Mouse (Mus musculus) heart, embryonic 13.5 days (tissue): ENCODE measurements around the gene Duox1. TPM values are rescaled to one million over a fixed set of nuclear protein-coding genes. Genes with fewer than 3 reads are reported as not detected.

Source experiments
- ATAC-seq: fragments of 200-750 bp; cut with Nextera tagmentation; 2 replicates; pipeline ENCODE4 v1.8.0; 2017; ENCODE audit warnings: moderate TSS enrichment; ENCODE audit not compliant: insufficient number of reproducible peaks, low FRiP score, low TSS enrichment; ENCODE audit errors: extremely low read depth
- H3K27ac ChIP-seq: fragments of 300-500 bp; sonication (generic); replicated peaks from 2 replicates; pipeline ENCODE4 v1.5.1; 2015; ENCODE audit warnings: moderate library complexity, mild to moderate bottlenecking, inconsistent platforms
- H3K27me3 ChIP-seq: fragments of 300-500 bp; sonication (generic); replicated peaks from 2 replicates; pipeline ENCODE4 v1.6.1; 2015; ENCODE audit warnings: mild to moderate bottlenecking, inconsistent platforms
- H3K36me3 ChIP-seq: fragments of 300-500 bp; sonication (generic); 2 replicates; pipeline ENCODE4 v1.6.1; 2015; ENCODE audit warnings: mild to moderate bottlenecking, inconsistent platforms
- H3K4me1 ChIP-seq: fragments of 300-500 bp; sonication (generic); 2 replicates; pipeline ENCODE4 v1.6.1; 2015; ENCODE audit warnings: inconsistent platforms
- H3K4me2 ChIP-seq: fragments of 300-500 bp; sonication (generic); 2 replicates; pipeline ENCODE4 v1.6.1; 2015; ENCODE audit warnings: inconsistent platforms, mild to moderate bottlenecking, moderate library complexity
- H3K4me3 ChIP-seq: fragments of 300-500 bp; sonication (generic); 2 replicates; pipeline ENCODE4 v1.5.1; 2015; ENCODE audit warnings: moderate library complexity, mild to moderate bottlenecking, inconsistent platforms
- H3K9ac ChIP-seq: fragments of 300-500 bp; sonication (generic); 2 replicates; pipeline ENCODE4 v1.6.1; 2015; ENCODE audit warnings: inconsistent platforms, mild to moderate bottlenecking, moderate library complexity
- H3K9me3 ChIP-seq: fragments of 300-500 bp; sonication (generic); 2 replicates; pipeline ENCODE4 v1.6.1; 2016; ENCODE audit warnings: inconsistent platforms
- WGBS: fragments of 180-500 bp; shearing (Covaris S2); methylation state at CpG from one replicate; pipeline ENCODE4 v1.1.7; 2015; ENCODE audit warnings: mixed read lengths; 5-methylcytosine and 5-hydroxymethylcytosine counted together
- polyA plus RNA-seq: library from polyadenylated mRNA; unstranded; fragments of >200 nt; fragmentation: Nextera tagmentation; extraction: Ambion mirVana; gene quantifications from 2 replicates; pipeline ENCODE4 v1.2.1, GENCODE M21; 2015

Duox1 gene
- 0.03 TPM in 1 of 2 replicates, not detected in the other for polyA plus RNA-seq

DNA sequence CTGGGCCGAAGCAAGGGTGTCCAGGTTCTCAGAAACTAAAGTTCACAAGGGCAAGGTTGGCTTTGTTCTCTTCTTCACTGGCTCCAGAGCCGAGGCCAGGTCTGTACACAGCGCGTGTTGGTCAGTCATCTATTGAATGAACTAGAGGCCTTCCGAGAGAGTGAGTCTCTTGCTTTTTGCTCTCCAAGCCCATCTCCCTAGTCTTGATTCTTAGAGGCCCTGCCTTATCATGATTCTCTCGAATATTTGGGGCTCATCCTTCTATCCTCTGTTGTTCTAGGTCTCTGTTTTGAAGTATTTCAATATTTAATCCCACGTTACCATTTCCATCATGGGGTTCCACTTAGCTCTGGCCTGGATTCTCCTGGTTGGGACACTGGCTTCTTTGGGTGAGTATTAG, at the start of gene Duox1:
Gene Duox1 (plus strand): TSS at position 301 of the 400 bp plus-strand sequence.
- Histone ChIP-seq H3K4me3 (no peak within 1 kb of the TSS), H3K4me2 (no peak within 1 kb of the TSS), H3K9me3 (no peaks in the 10 kb centered on the region), H3K4me1 (peaks cover 10% of the 10 kb centered on the region), H3K27me3 (peaks cover 88% of the 10 kb centered on the region), H3K9ac (no peak within 1 kb of the TSS), H3K36me3 (no peaks in the 10 kb centered on the region), H3K27ac (no peak within 1 kb of the TSS)
- ATAC-seq: no peak
- 76% methylated on average over 7 of the region's 7 CpGs for WGBS

DNA sequence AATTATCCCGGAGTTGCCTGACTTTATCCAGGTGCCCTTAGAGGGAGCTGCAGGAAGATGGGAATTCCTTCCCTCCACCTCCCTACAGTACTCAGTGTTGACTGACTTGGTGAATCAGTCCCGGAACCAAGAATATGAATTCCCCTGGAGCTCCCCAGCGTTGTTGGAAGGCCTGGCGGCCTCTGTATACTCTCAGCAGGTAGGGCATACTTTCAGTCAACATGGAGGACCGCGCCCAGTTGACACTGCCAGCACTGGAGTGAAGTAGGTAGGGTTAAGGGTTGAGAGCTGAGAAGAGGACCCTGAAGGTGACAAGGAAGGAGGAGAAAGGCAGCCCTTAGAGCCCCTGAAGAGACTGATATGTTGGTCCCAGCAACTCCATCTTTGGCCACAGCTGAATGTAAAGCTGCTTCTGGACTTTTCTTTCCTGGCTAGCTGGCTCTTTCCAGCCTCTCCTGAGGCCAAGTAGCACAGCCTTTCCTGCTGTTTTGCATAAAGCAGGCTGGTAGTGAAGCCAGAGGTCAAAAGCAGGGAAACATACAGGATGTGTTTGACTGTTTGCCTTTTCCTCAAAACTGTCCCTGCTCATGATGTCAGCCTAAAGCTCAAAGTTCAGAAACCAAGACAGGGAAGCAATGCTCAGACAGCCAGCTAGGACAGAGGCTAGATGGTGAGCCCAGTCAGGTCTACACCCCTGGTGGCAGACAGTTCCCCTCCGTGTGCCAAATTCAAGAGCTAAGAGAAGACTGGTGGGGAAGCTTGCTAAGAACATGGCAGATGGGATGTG, 48.9 kb upstream of the Duox1 start:
- Histone ChIP-seq H3K9ac (no peak overlapping the region), H3K36me3 (peaks cover 12% of the 10 kb centered on the region), H3K27ac (no peak overlapping the region), H3K4me2 (no peak overlapping the region), H3K9me3 (no peaks in the 10 kb centered on the region), H3K4me3 (no peak overlapping the region), H3K27me3 (no peaks in the 10 kb centered on the region), H3K4me1 (no peaks in the 10 kb centered on the region)
- no peak for ATAC-seq
- 88% methylated on average over 7 of the region's 7 CpGs for WGBS

DNA sequence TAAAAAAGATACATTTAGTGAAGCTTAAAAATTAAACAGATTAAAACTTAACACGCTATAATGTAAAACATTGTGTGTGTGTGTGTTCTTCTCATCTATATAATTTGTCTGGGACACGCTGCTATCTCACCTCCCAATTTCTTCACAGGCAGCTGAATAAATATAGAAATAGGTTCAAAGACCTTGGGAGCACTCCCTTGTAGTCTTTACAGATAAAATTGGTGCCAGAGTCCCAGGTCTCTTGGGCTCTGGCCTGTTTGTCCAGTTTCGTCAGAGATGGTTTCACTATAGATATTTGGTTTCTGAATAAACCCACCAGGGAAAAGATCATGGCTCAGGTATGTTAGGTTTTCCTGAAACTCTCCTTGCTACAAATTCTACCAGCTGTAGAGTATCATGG, 36.7 kb upstream of the Duox1 start:
- Histone ChIP-seq H3K9me3 (no peaks in the 10 kb centered on the region), H3K9ac (no peak overlapping the region), H3K4me1 (no peaks in the 10 kb centered on the region), H3K27me3 (0 out of 2 replicates have a peak, but pooled peaks cover 2% of the 10 kb centered on the region), H3K27ac (no peak overlapping the region), H3K4me2 (no peak overlapping the region), H3K4me3 (no peak overlapping the region), H3K36me3 (no peaks in the 10 kb centered on the region)
- 75% methylated on average over 3 of the region's 3 CpGs for WGBS
- ATAC-seq: no peak

DNA sequence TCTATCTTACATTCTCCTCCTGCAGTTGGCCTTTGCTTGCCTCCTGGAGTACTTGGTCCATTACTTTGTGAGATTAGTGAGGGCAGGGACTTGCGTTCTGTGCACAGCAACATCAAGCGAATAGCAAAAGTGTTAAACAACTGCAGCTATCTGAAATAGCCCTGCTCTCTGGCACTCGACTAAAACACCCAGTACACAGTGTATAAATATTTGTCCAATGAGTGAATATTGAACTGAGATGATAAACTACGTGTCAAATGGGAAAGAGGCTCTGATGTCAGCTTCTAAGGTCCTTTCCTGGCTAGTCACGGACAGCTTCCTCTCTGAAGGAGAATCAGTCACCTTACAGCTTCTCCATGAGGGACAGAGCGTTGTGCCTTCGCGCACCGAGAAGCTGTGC, 31.4 kb upstream of the Duox1 start:
- ATAC-seq: no peak
- Histone ChIP-seq H3K4me3 (no peak overlapping the region), H3K9me3 (no peaks in the 10 kb centered on the region), H3K27ac (no peak overlapping the region), H3K36me3 (no peaks in the 10 kb centered on the region), H3K4me1 (no peaks in the 10 kb centered on the region), H3K9ac (no peak overlapping the region), H3K27me3 (0 out of 2 replicates have a peak, but pooled peaks cover 5% of the 10 kb centered on the region), H3K4me2 (no peak overlapping the region)
- WGBS: 76% methylated on average over 9 of the region's 9 CpGs

DNA sequence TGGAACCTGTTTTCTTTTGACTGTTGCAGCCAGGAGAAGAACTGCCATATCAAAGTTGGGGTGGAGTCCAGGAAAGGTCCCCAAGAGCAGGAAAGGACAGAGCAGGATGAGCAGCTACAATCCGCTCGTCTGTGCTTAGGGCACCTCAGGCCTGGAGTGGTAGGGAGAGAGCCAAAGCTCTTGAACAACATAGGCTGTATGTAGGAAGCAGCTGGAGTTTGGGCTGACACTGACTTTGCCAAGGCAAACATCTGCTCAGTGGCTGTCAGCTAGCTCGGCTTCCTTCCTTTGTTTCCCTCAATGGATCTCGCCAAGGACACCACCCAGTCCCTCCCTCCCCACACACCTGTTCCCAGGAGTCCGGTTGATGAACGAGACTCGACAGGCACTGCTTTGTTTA, 29.3 kb upstream of the Duox1 start:
- Histone ChIP-seq H3K4me2 (no peak overlapping the region), H3K4me3 (no peak overlapping the region), H3K27me3 (peaks cover 20% of the 10 kb centered on the region), H3K9ac (no peak overlapping the region), H3K27ac (peak overlapping the region; percentile 46), H3K4me1 (no peaks in the 10 kb centered on the region), H3K36me3 (no peaks in the 10 kb centered on the region), H3K9me3 (no peaks in the 10 kb centered on the region)
- 55% methylated on average over 7 of the region's 7 CpGs for WGBS
- no peak; the same call in 1 of the 2 replicates for ATAC-seq

DNA sequence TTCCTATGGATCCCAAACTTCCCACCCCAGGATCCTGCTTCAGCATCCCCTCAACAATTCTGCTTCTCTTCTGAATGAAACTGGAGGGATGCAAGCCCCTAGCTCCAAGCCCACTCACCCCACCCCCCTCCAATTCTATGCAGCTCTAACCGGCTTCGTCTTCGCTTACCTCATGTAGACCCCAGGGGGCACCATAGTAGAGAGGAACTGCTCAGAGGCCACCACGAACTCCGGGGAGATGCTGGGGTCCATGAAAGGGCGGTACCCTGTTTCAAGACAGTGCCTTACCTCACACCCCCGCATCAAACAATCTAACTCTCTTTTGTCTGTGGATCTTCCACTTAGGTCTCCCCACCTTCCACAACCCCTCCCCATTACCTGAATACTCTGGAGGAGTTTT, 20.6 kb upstream of the Duox1 start:
- Histone ChIP-seq H3K4me3 (no peak overlapping the region), H3K27me3 (peaks cover 99% of the 10 kb centered on the region), H3K36me3 (no peaks in the 10 kb centered on the region), H3K9ac (no peak overlapping the region), H3K27ac (no peak overlapping the region), H3K9me3 (no peaks in the 10 kb centered on the region), H3K4me2 (no peak overlapping the region), H3K4me1 (peaks cover 29% of the 10 kb centered on the region)
- WGBS: 6% methylated on average over 7 of the region's 7 CpGs
- no peak for ATAC-seq

DNA sequence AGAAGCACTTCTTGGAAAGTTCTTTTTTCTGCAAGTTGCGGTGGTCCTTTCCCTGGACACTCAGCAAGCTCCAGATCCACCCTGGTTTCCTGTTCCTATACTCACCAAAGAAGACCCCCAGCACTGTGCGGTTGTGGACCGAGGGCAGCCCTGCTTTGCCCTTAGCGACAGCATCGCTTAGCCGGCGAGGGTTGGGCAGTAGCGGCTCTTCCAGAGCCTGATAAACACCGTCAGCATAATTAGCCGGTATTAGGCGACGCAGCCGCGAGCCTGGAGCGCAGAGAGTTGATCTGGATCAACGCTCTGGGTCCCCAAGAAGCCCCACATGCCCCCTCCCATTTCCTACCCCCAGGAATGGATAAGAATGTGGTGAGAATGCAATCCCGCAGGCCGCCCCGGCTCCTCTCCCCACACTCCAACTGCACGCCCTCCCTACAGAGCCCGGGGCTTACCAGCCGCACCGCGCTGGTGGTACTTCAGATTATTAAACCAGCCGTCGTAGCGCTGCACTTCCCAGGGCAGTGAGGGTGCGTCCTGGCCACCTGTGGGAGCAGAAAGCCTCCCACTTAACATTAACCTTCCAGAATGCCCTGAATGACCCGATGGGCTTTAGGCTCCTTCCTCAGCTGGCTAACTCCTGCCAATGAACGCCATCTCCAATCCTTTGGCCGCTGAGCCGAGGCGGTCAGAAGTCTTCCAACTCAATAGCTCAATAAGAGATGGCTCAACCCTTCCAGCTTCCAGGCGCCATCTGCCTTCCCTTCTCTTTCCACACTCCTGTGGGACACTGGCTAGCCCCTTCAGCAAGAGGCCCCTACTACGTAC, 18.0 kb upstream of the Duox1 start:
- Histone ChIP-seq H3K4me3 (peak overlapping the region; percentile 36), H3K9ac (no peak overlapping the region), H3K27me3 (peaks cover 100% of the 10 kb centered on the region), H3K27ac (no peak overlapping the region), H3K4me2 (peak overlapping the region; percentile 58), H3K9me3 (no peaks in the 10 kb centered on the region), H3K36me3 (no peaks in the 10 kb centered on the region), H3K4me1 (peaks cover 53% of the 10 kb centered on the region)
- no peak for ATAC-seq
- 1% methylated on average over 35 of the region's 35 CpGs for WGBS

DNA sequence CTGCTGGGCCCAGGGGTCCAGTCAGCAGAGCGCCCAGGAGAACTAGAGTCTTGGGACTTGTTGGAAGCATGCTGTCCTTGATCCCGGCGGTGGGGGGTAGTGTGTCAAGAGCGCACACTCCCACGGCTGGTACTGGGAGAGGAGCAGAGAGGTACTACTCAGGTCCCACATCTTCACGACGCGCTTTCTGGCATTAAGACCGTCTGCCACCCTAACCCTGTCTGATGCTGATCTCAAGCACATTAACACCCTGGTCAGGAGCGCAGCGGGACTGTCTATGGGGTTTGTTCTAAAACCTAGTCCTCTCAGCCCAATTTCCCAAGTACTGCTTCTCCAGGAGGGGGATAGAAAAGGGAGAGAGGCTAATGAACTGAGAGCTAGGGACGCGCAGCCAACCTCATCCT, 17.4 kb upstream of the Duox1 start, which contains the start of gene Duox2:
Gene Duox2 (minus strand): TSS at position 354 of the 404 bp plus-strand sequence.
- Histone ChIP-seq H3K4me3 (peak within 1 kb of the TSS; percentile 47), H3K27me3 (peaks cover 99% of the 10 kb centered on the region), H3K27ac (no peak within 1 kb of the TSS), H3K9ac (peak within 1 kb of the TSS; percentile 53), H3K9me3 (no peaks in the 10 kb centered on the region), H3K36me3 (no peaks in the 10 kb centered on the region), H3K4me1 (peaks cover 53% of the 10 kb centered on the region), H3K4me2 (peak within 1 kb of the TSS; percentile 73)
- WGBS: 5% methylated on average over 13 of the region's 13 CpGs
- ATAC-seq: no peak

DNA sequence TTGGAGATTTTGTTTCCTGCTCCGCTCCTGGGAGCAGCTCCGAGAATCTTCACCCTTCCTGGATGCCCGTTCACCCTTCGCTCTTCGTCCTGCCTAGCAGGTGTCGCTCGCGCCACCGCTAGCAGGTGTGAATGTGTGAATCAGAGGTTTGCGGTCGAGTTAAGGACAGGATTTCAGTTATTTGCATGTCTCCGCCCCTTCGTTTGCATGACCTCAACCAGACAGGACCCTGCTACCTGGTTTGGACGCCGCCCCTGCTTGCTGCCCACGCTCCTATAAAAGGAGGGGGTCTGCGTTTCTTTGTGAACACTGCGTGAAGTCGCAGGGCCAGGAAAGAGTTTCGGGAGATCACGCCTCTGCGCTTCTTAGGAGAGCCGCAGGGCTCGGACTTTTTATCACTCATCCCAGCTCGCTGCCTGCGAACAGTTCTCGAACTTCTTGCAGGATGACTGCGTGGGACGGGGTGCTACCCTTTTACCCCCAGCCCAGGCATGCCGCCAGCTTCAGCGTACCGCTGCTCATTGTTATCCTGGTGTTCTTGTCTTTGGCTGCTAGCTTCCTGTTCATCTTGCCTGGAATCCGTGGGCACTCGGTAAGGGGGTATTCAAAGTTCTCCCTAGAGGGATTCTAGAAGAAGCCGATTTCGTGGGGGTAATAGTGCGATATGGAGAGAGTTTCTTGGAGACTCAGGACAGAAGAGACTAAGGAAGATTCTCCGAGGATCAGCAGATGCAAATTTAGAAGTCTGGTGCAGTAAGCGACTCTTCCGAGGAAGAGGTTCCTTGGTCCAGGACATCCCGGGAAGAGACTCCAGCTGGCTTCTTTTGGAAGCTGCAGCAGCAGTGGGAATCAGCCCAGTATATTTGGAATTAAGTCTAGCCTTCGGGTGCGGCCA, 16.6 kb upstream of the Duox1 start, which contains the start of gene Duoxa2:
Gene Duoxa2 (plus strand): TSS at position 305 of the 895 bp plus-strand sequence.
- Histone ChIP-seq H3K27ac (no peak within 1 kb of the TSS), H3K9ac (peak within 1 kb of the TSS; percentile 53), H3K4me1 (peaks cover 53% of the 10 kb centered on the region), H3K36me3 (no peaks in the 10 kb centered on the region), H3K4me3 (peak within 1 kb of the TSS; percentile 47), H3K4me2 (peak within 1 kb of the TSS; percentile 73), H3K27me3 (peaks cover 99% of the 10 kb centered on the region), H3K9me3 (no peaks in the 10 kb centered on the region)
- ATAC-seq: no peak
- 1% methylated on average over 43 of the region's 43 CpGs for WGBS

DNA sequence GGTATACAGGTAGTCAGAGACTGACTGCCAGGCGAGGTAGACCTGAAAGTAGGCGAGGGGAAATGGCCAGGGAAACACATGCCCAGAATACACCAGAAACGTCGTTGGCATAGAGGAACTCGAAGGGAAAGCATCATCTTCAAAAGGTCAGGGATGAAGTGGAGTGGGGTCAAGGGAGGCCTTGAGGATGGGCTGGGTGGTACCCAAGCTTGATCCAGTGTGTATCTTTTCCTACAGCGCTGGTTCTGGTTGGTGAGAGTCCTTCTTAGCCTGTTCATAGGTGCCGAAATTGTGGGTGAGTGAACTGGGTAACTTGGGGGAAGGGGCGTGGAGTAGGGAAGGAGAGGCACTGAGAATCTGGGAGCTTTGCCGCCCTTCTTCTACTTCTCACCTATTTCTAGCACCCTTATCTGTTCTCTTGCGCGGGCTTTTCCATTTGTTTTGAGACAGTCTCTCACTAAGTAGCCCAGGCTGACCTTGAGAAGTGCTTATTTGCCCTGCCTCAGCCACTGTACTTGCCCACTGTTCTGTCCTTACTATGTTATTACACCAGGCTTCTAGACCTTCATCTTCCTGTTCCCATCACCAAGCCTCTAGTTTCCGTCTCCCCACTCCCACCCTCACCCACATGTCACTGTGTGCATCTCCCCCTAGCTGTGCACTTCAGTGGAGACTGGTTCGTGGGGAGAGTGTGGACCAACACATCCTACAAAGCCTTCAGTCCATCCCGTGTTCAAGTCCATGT, 15.4 kb upstream of the Duox1 start:
- peaks cover 53% of the 10 kb centered on the region for H3K4me1 ChIP-seq
- H3K27me3 ChIP-seq: peaks cover 99% of the 10 kb centered on the region
- H3K9me3 ChIP-seq: no peaks in the 10 kb centered on the region
- 11% methylated on average over 14 of the region's 14 CpGs for WGBS
- H3K36me3 ChIP-seq: no peaks in the 10 kb centered on the region
- no peak overlapping the region for H3K9ac ChIP-seq
- H3K27ac ChIP-seq: no peak overlapping the region
- no peak overlapping the region for H3K4me3 ChIP-seq
- no peak overlapping the region for H3K4me2 ChIP-seq
- ATAC-seq: no peak
